Mouse (Mus musculus) embryonic facial prominence, embryonic 11.5 days (tissue): ENCODE measurements around the gene Bet1l. TPM values are rescaled to one million over a fixed set of nuclear protein-coding genes. Genes with fewer than 3 reads are reported as not detected.

Experiments used
- ATAC-seq: fragments of 200-750 bp; cut with Nextera tagmentation; replicated peaks from 2 replicates; pipeline ENCODE4 v1.8.0; 2017; ENCODE audit warnings: low read depth; ENCODE audit not compliant: insufficient number of reproducible peaks, low FRiP score, low TSS enrichment
- DNase-seq: peaks from one replicate; pipeline ENCODE4 v3.0.0-alpha.2; 2015; ENCODE audit warnings: low spot score
- H3K27ac ChIP-seq: fragments of 300-500 bp; sonication (generic); replicated peaks from 2 replicates; pipeline ENCODE4 v1.5.1; 2014; ENCODE audit warnings: mild to moderate bottlenecking, low read depth, low read length, control low read depth
- H3K27me3 ChIP-seq: fragments of 300-500 bp; sonication (generic); 2 replicates; pipeline ENCODE4 v1.6.1; 2014; ENCODE audit warnings: mild to moderate bottlenecking, low read length, moderate library complexity, mixed read lengths; ENCODE audit not compliant: control insufficient read depth, insufficient read depth
- H3K36me3 ChIP-seq: fragments of 300-500 bp; sonication (generic); replicated peaks from 2 replicates; pipeline ENCODE4 v1.6.1; 2014; ENCODE audit warnings: low read depth, mild to moderate bottlenecking, low read length, moderate library complexity, mixed read lengths; ENCODE audit not compliant: control insufficient read depth, insufficient read depth
- H3K4me1 ChIP-seq: fragments of 300-500 bp; sonication (generic); 2 replicates; pipeline ENCODE4 v1.6.1; 2014; ENCODE audit warnings: low read length, mixed read lengths; ENCODE audit not compliant: control insufficient read depth, insufficient read depth
- H3K4me2 ChIP-seq: fragments of 300-500 bp; sonication (generic); 2 replicates; pipeline ENCODE4 v1.6.1; 2014; ENCODE audit warnings: low read depth, mild to moderate bottlenecking, control low read depth, low read length, moderate library complexity
- H3K4me3 ChIP-seq: fragments of 300-500 bp; sonication (generic); 2 replicates; pipeline ENCODE4 v1.5.1; 2014; ENCODE audit warnings: low read depth, low read length, control low read depth
- H3K9ac ChIP-seq: fragments of 300-500 bp; sonication (generic); replicated peaks from 2 replicates; pipeline ENCODE4 v1.6.1; 2014; ENCODE audit warnings: mild to moderate bottlenecking, control low read depth, low read length
- H3K9me3 ChIP-seq: fragments of 300-500 bp; sonication (generic); replicated peaks from 2 replicates; pipeline ENCODE4 v1.6.1; 2016; ENCODE audit warnings: mild to moderate bottlenecking, low read length, inconsistent platforms, mixed read lengths; ENCODE audit not compliant: control insufficient read depth
- WGBS: fragments of 180-500 bp; shearing (Covaris S2); extraction: QIAGEN DNeasy Blood & Tissue Kit; methylation state at CpG from one replicate; pipeline ENCODE4 v1.1.7; 2014; 5-methylcytosine and 5-hydroxymethylcytosine counted together
- polyA plus RNA-seq: library from polyadenylated mRNA; unstranded; fragments of >200 nt; fragmentation: Nextera tagmentation; extraction: Ambion mirVana; gene quantifications from 2 replicates; pipeline ENCODE4 v1.2.1, GENCODE M21; 2014

Gene Bet1l
- polyA plus RNA-seq, 1 experiment from 2014 or later = 31.8 TPM

GRCm38 (mm10) chr7:140855860-140856784, 1.3 kb downstream of the Bet1l start, which contains the start of gene Gm45785:
Gene Gm45785, minus strand, starts transcription at chr7:140856331.
- H3K9ac ChIP-seq = peak within 1 kb of the TSS; percentile 87
- H3K27ac ChIP-seq = peak within 1 kb of the TSS; percentile 66
- WGBS = under 1% methylated on average over 51 of the region's 51 CpGs
- no peaks in the 10 kb centered on the region for H3K9me3 ChIP-seq
- peaks cover 13% of the 10 kb centered on the region for H3K36me3 ChIP-seq
- H3K4me1 ChIP-seq = peaks cover 2% of the 10 kb centered on the region
- H3K27me3 ChIP-seq = no peaks in the 10 kb centered on the region
- peak within 1 kb of the TSS; percentile 98 for H3K4me2 ChIP-seq
- ATAC-seq (peak; percentile 73), DNase-seq (peak; percentile 93)
- H3K4me3 ChIP-seq = peak within 1 kb of the TSS; percentile 74

GRCm38 (mm10) chr7:140855181-140855580, 2.2 kb downstream of the Bet1l start:
- Histone ChIP-seq H3K4me2 (peak overlapping the region; percentile 98), H3K36me3 (peaks cover 13% of the 10 kb centered on the region), H3K27ac (no peak overlapping the region), H3K4me1 (peaks cover 2% of the 10 kb centered on the region), H3K4me3 (peak overlapping the region; percentile 74), H3K27me3 (no peaks in the 10 kb centered on the region), H3K9ac (peak overlapping the region; percentile 87; the same call in 1 of the 2 replicates), H3K9me3 (no peaks in the 10 kb centered on the region)
- ATAC-seq (no peak), DNase-seq (no peak)
- WGBS = 75% methylated on average over 9 of the region's 9 CpGs

GRCm38 (mm10) chr7:140854483-140854882, 2.9 kb downstream of the Bet1l start:
- H3K9ac ChIP-seq = no peak overlapping the region

GRCm38 (mm10) chr7:140853386-140853785, 4.0 kb downstream of the Bet1l start:
- H3K4me2 ChIP-seq = no peak overlapping the region
- no peak overlapping the region for H3K9ac ChIP-seq
- peaks cover 2% of the 10 kb centered on the region for H3K4me1 ChIP-seq
- H3K4me3 ChIP-seq = no peak overlapping the region
- H3K9me3 ChIP-seq = no peaks in the 10 kb centered on the region
- WGBS = 88% methylated on average over 9 of the region's 9 CpGs
- H3K36me3 ChIP-seq = peaks cover 13% of the 10 kb centered on the region
- no peak for DNase-seq
- no peaks in the 10 kb centered on the region for H3K27me3 ChIP-seq
- no peak overlapping the region for H3K27ac ChIP-seq
- ATAC-seq = no peak

More at GRCm38 (mm10) chr7:140854483-140854882, 2.9 kb downstream of the Bet1l start:
- ATAC-seq = no peak
- no peaks in the 10 kb centered on the region for H3K27me3 ChIP-seq
- H3K4me2 ChIP-seq = no peak overlapping the region
- no peak for DNase-seq
- no peak overlapping the region for H3K27ac ChIP-seq
- 92% methylated on average over 18 of the region's 18 CpGs for WGBS
- H3K36me3 ChIP-seq = peaks cover 13% of the 10 kb centered on the region
- H3K4me3 ChIP-seq = no peak overlapping the region
- no peaks in the 10 kb centered on the region for H3K9me3 ChIP-seq
- peaks cover 2% of the 10 kb centered on the region for H3K4me1 ChIP-seq

GRCm38 (mm10) chr7:140851916-140852315, 5.5 kb downstream of the Bet1l start:
- H3K4me2 ChIP-seq = no peak overlapping the region
- no peak for ATAC-seq
- no peaks in the 10 kb centered on the region for H3K27me3 ChIP-seq
- H3K27ac ChIP-seq = no peak overlapping the region
- WGBS = 95% methylated on average over 4 of the region's 4 CpGs
- no peaks in the 10 kb centered on the region for H3K9me3 ChIP-seq
- H3K4me3 ChIP-seq = no peak overlapping the region
- DNase-seq = no peak
- peaks cover 13% of the 10 kb centered on the region for H3K36me3 ChIP-seq
- no peak overlapping the region for H3K9ac ChIP-seq
- H3K4me1 ChIP-seq = no peaks in the 10 kb centered on the region

GRCm38 (mm10) chr7:140848591-140848990, 8.8 kb downstream of the Bet1l start:
- H3K27me3 ChIP-seq = no peaks in the 10 kb centered on the region
- no peak overlapping the region for H3K27ac ChIP-seq
- no peaks in the 10 kb centered on the region for H3K4me1 ChIP-seq
- ATAC-seq (no peak), DNase-seq (no peak)
- no peak overlapping the region for H3K9ac ChIP-seq
- no peaks in the 10 kb centered on the region for H3K9me3 ChIP-seq
- H3K4me3 ChIP-seq = no peak overlapping the region
- 91% methylated on average over 10 of the region's 10 CpGs for WGBS
- H3K4me2 ChIP-seq = no peak overlapping the region
- H3K36me3 ChIP-seq = peaks cover 8% of the 10 kb centered on the region

- Histone ChIP-seq H3K4me1 (no peaks in the 10 kb centered on the region), H3K27me3 (no peaks in the 10 kb centered on the region), H3K27ac (no peak within 1 kb of the TSS), H3K4me3 (no peak within 1 kb of the TSS), H3K9me3 (no peaks in the 10 kb centered on the region), H3K4me2 (no peak within 1 kb of the TSS), H3K9ac (no peak within 1 kb of the TSS), H3K36me3 (peaks cover 3% of the 10 kb centered on the region)
- ATAC-seq (no peak), DNase-seq (no peak)
- WGBS = 70% methylated on average over 11 of the region's 11 CpGs
These were observed 9.4 kb downstream of the Bet1l start, which contains the start of gene Odf3 for GRCm38 (mm10) chr7:140847755-140848580. Gene Odf3, plus strand, starts transcription at chr7:140847805.
